Mouse (Mus musculus) left cerebral cortex, adult 2 months (tissue): Measurements from ENCODE around the gene Nr1i3. TPM values are rescaled to one million over a fixed set of nuclear protein-coding genes. Genes with fewer than 3 reads are reported as not detected.
A peak's percentile ranks its signal among the peaks of the same experiment; 100 is the strongest.

Source experiments
- DNase-seq, 2 experiments: peaks; one replicate each; pipeline ENCODE4 v3.0.0; 2021 to 2022; ENCODE audit warnings: low spot score in 2 of 2, mixed read lengths in 1 of 2; ENCODE audit errors: extremely low spot score in 1 of 2
- H3K27ac ChIP-seq: fragments of 200-600 bp; 2 replicates; pipeline ENCODE4 v1.8.1; 2022
- H3K4me3 ChIP-seq: fragments of 200-600 bp; 2 replicates; pipeline ENCODE4 v1.8.1; 2022
- CTCF ChIP-seq: fragments of 200-600 bp; IDR thresholded peaks from 2 replicates; pipeline ENCODE4 v1.8.1; 2022; ENCODE audit warnings: antibody characterized with exemption, mild to moderate bottlenecking, moderate library complexity
- intact Hi-C: fragments of 180-260 bp; cut with DNase I; formaldehyde crosslinking; loops from one replicate; pipeline ENCODE4 v1.15.1; 2025
- total RNA-seq, 2 experiments: library from RNA; stranded (reverse); gene quantifications; 2 replicates each; pipeline ENCODE4 v1.2.3; 2021

Nr1i3 gene
- total RNA-seq, 2 experiments from 2014 or later, result 0.19 to 0.23 TPM

DNA sequence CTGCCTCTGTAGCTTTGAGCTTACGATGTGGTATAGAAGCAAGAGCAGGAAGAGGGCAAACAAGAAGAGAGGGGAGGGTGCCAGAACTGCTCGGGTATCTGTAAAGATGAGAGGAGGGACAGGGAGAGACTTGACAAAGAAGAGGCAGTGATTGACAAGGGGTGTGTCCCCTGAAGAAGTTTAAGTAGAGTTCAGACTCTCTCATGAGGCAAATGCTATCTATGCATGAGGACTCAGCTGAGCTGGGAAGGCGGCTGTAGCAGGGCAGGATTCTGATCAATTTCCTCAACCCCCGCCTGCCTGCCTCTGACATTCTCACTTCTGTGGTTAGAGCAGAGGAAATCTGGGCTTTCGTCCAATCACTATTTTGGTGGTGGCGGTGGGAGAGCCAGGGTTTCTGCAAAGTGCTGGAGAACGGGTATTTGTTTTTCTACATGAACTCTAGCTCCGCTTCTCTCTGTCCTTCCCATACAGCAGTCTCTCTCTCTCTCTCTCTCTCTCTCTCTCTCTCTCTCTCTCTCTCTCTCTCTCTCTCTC lies 48.9 kb downstream of the Nr1i3 start:
- Histone ChIP-seq H3K4me3 (peak overlapping the region; percentile 21), H3K27ac (peak overlapping the region; percentile 65)
- intact Hi-C loops, result no loop called here

DNA sequence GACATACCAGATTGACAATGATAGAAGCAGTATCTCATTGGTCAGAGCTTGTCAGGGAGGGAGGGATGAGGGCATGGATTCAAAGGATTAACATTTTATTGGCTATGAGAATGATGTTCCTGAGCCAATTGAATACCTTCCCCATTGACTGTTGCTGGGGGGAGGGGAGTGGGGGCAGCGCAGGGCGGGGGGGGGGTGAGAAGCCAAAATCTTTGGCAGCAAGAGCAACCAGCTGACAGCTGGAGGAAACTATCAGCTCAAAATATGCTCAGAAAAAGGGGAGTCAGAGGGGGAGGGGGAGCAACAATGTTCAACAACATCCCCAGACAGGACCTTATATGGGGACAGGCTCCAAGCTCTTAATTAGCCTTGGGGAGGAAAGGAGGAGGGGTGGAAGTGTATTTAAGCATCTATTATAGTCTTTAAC lies 49.4 kb downstream of the Nr1i3 start:
- no peak overlapping the region for H3K4me3 ChIP-seq
- H3K27ac ChIP-seq, result peak overlapping the region; percentile 59; the same call in 1 of the 2 replicates
- TF ChIP-seq CTCF, result no peak
- no peak for DNase-seq
- intact Hi-C loops, result no loop called here

More for the DNA sequence above, 48.9 kb downstream of the Nr1i3 start:
- peak; percentile 72 to 82 for DNase-seq
- TF ChIP-seq CTCF, result no peak

- Histone ChIP-seq H3K27ac (peak overlapping the region; percentile 59; the same call in 1 of the 2 replicates), H3K4me3 (no peak overlapping the region)
- TF ChIP-seq CTCF, result no peak; the same call in none of the 2 replicates
- intact Hi-C loops, result no loop called here
- DNase-seq, result no peak
Observed at GRCm38 (mm10) chr1:171263666-171264461, 50.1 kb downstream of the Nr1i3 start.

- Histone ChIP-seq H3K4me3 (no peak overlapping the region), H3K27ac (no peak overlapping the region)
- no peak for DNase-seq
- TF ChIP-seq CTCF, result no peak
- intact Hi-C loops, result no loop called here
Observed at GRCm38 (mm10) chr1:171265971-171266744, 52.4 kb downstream of the Nr1i3 start.

DNA sequence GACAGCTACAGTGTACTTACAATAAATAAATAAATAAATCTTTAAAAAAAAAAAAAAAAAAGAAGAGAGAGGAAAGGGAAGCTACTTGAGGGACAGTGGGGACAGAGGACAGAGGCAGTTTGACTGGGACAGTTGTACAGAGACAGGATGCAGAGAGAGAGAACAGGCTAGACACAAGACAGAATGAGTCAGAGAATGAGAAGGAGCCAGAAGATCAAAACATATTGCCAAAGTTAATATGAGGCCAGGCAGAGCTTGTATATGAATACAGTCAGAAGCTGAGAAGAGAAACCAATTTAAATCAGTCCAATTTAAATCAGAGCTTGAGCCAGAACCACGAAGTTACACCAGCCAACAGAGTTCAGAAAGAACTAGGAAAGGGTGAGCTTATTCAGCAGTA lies 54.6 kb downstream of the Nr1i3 start:
- intact Hi-C loops, result no loop called here
- Histone ChIP-seq H3K4me3 (no peak overlapping the region), H3K27ac (no peak overlapping the region)
- no peak for DNase-seq
- TF ChIP-seq CTCF, result no peak

DNA sequence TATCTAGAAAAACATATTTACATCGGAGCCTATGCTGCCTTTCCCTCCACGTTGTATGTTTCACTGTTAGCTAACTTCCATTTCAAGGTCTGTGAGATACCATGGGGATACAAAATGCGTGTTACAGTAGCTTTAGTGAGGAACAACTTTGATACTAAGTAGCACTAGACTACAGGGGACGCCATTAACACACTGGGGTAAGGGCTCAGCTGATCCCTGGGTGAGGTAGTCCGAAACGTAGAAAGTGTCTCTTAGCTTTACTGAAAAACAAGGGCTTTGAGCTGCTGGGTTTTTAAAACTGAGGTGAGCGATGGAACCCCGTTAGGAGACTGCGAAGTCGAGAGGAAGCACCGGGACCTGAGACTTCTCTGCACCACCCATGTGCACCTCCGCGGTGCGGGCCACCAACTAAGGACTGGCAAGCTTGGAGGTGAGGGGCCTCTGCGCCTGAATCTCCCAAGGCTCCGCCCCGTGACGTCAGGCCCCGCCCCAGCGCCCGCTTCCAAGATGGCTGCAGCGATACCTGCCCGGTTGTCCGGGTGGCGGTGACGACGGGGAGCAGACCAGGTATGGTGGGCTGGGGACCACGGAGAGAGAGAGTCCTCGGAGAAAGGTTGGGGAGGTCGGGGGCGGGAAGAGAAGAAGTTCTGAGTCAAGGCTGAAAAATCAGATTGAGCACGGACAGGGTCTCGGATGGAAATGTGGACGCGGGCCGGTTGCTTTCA lies 56.2 kb downstream of the Nr1i3 start, which contains the start of gene B4galt3:
Gene B4galt3, plus strand, starts transcription at position 481 of the 725 bp plus-strand sequence.
- intact Hi-C loops, result loop anchor here (1.0 kb wide), 1 partner anchor 11 kb away; the partner anchor contains the start of gene Ppox
- Histone ChIP-seq H3K4me3 (peak within 1 kb of the TSS; percentile 89), H3K27ac (peak within 1 kb of the TSS; percentile 89)
- peak; percentile 94 to 97 for DNase-seq
- TF ChIP-seq CTCF, result no peak

Other genes with a start within 250 kb of the Nr1i3 start
- 1 to 10 TPM; 4.7 to 5.0 TPM for gene Fcgr2b, start 237.4 kb upstream of the Nr1i3 start, total RNA-seq
- gene Fcgr4, start 195.1 kb upstream of the Nr1i3 start, total RNA-seq, result under 1 TPM in 1 of 2 experiments, not detected in 1; 0.36 TPM
- gene Fcgr3, start 149.0 kb upstream of the Nr1i3 start, total RNA-seq, result 10 to 100 TPM; 11.6 to 14.3 TPM
- 1 to 10 TPM in 1 of 2 experiments, not detected in 1; 1.5 TPM for gene Cfap126, start 100.1 kb upstream of the Nr1i3 start, total RNA-seq
- 100 to 1,000 TPM; 194 to 195 TPM for gene Sdhc, start 63.4 kb upstream of the Nr1i3 start, total RNA-seq
- gene Mpz, start 63.3 kb upstream of the Nr1i3 start, total RNA-seq, result not detected
- gene Pcp4l1, start 17.7 kb upstream of the Nr1i3 start, total RNA-seq, result 100 to 1,000 TPM in 1 of 2 experiments, 10 to 100 TPM in 1; 76.7 to 113 TPM
- gene Tomm40l, start 8.5 kb downstream of the Nr1i3 start, total RNA-seq, result 10 to 100 TPM; 86.4 to 91.2 TPM
- 1 to 10 TPM; 1.5 to 2.2 TPM for gene Apoa2, start 11.1 kb downstream of the Nr1i3 start, total RNA-seq
- 10 to 100 TPM; 12.6 to 14.4 TPM for gene Fcer1g, start 20.4 kb downstream of the Nr1i3 start, total RNA-seq
- gene Adamts4, start 36.5 kb downstream of the Nr1i3 start, total RNA-seq, result 1 to 10 TPM; 6.7 to 8.6 TPM
- 100 to 1,000 TPM; 267 to 272 TPM for gene Ndufs2, start 37.4 kb downstream of the Nr1i3 start, total RNA-seq
- 10 to 100 TPM; 57.0 to 69.2 TPM for gene B4galt3, start 56.4 kb downstream of the Nr1i3 start, total RNA-seq
- gene Ppox, start 67.2 kb downstream of the Nr1i3 start, total RNA-seq, result 10 to 100 TPM; 26.0 to 32.1 TPM
- 10 to 100 TPM; 59.8 to 65.7 TPM for gene Usp21, start 74.0 kb downstream of the Nr1i3 start, total RNA-seq
- gene Ufc1, start 81.1 kb downstream of the Nr1i3 start, total RNA-seq, result 100 to 1,000 TPM; 101 to 108 TPM
- gene Dedd, start 115.2 kb downstream of the Nr1i3 start, total RNA-seq, result 10 to 100 TPM; 40.4 to 40.9 TPM
- 10 to 100 TPM; 43.3 to 44.3 TPM for gene Nit1, start 131.7 kb downstream of the Nr1i3 start, total RNA-seq
- gene Pfdn2, start 131.7 kb downstream of the Nr1i3 start, total RNA-seq, result 100 to 1,000 TPM; 186 to 191 TPM
- 1 to 10 TPM; 6.2 to 7.1 TPM for gene Klhdc9, start 146.8 kb downstream of the Nr1i3 start, total RNA-seq
- gene Nectin4, start 156.1 kb downstream of the Nr1i3 start, total RNA-seq, result 1 to 10 TPM; 3.0 to 3.1 TPM
- gene Arhgap30, start 175.0 kb downstream of the Nr1i3 start, total RNA-seq, result 1 to 10 TPM; 2.0 to 2.2 TPM
- 100 to 1,000 TPM in 1 of 2 experiments, 10 to 100 TPM in 1; 99.7 to 106 TPM for gene Usf1, start 197.3 kb downstream of the Nr1i3 start, total RNA-seq
- 1 to 10 TPM; 2.9 to 4.3 TPM for gene Tstd1, start 204.9 kb downstream of the Nr1i3 start, total RNA-seq
- gene F11r, start 223.6 kb downstream of the Nr1i3 start, total RNA-seq, result 1 to 10 TPM; 4.9 to 6.2 TPM